Mouse (Mus musculus) left cerebral cortex, postnatal 10 days (tissue): ENCODE data around the gene Smc1b. TPM values are rescaled to one million over a fixed set of nuclear protein-coding genes. Genes with fewer than 3 reads are reported as not detected.
"Not testable (repeated sequence)": the region's sequence is repeated elsewhere in the genome, so short reads cannot be mapped to it uniquely, and the experiment has no call there.

Experiments
- DNase-seq, 2 experiments: peaks; one replicate each; pipeline ENCODE4 v3.0.0; 2021 to 2022; ENCODE audit warnings: low spot score in 2 of 2, mixed read lengths in 1 of 2; ENCODE audit errors: extremely low spot score in 1 of 2
- intact Hi-C: fragments of 180-260 bp; cut with DNase I; formaldehyde crosslinking; loops from one replicate; pipeline ENCODE4 v1.15.1; 2025
- total RNA-seq, 2 experiments: library from RNA; stranded (reverse); gene quantifications; 2 replicates each; pipeline ENCODE4 v1.2.3; 2021

Gene Smc1b
- total RNA-seq, 2 experiments from 2014 or later, result not detected

GRCm38 (mm10) chr15:85036566-85037342 is 95.0 kb downstream of the Smc1b start:
- intact Hi-C loops, result no loop called here

GRCm38 (mm10) chr15:85033916-85034315 is 97.8 kb downstream of the Smc1b start:
- intact Hi-C loops, DNase-seq: not testable (repeated sequence)

More at GRCm38 (mm10) chr15:85036566-85037342, 95.0 kb downstream of the Smc1b start:
- DNase-seq, result peak; percentile 95 to 97

DNA sequence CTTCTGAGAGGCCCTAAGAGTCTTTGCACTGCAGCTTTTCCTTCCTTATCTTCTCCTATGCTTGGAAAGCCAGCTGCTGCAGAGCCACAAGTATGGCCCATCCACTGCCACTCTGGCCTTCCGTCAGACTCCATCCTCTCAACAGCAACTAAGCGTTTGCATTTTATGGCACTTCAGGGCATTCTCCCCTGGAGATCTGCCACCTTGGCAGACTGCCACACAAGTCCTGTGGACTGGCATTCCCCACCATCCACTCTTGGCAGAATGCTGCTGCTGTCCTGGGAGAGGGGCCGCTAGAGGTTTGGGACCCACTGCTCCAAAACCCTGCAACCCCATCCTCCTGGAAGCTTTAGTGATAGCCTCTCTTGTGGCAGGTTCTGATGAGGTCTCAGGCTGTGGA is 99.9 kb downstream of the Smc1b start:
- intact Hi-C loops, result no loop called here

GRCm38 (mm10) chr15:85030643-85031042 is 101.1 kb downstream of the Smc1b start:
- DNase-seq, intact Hi-C loops: not testable (repeated sequence)

More for the DNA sequence above, 99.9 kb downstream of the Smc1b start:
- DNase-seq, result no peak

DNA sequence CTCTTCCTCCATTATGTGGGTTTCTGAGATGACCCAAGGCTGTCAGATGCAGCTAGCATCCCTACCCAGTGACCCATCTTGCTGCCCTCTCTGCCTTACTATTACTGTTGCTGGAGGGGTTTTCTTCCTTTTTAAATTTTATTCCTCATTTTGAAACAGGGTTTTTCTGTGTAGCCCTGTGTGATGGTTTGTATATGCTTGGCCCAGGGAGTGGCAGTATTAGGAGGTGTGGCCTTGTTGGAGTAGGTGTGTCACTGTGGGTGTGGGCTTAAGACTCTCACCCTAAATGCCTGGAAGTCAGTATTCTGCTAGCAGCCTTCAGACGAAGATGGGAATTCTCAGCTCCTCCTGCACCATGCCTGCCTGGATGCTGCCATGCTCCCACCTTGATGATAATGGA is 103.1 kb downstream of the Smc1b start, which contains the start of gene Fam118a:
Gene Fam118a (plus strand): TSS at position 301 of the 400 bp plus-strand sequence.
- intact Hi-C loops, DNase-seq: not testable (repeated sequence)

- DNase-seq, result no peak
- intact Hi-C loops, result no loop called here
Measured at GRCm38 (mm10) chr15:85027740-85028139, 104.0 kb downstream of the Smc1b start.

- DNase-seq, result no peak
- intact Hi-C loops, result no loop called here
Measured at GRCm38 (mm10) chr15:85026197-85026596, 105.6 kb downstream of the Smc1b start.

GRCm38 (mm10) chr15:85022211-85022610 is 109.6 kb downstream of the Smc1b start:
- intact Hi-C loops, result no loop called here

DNA sequence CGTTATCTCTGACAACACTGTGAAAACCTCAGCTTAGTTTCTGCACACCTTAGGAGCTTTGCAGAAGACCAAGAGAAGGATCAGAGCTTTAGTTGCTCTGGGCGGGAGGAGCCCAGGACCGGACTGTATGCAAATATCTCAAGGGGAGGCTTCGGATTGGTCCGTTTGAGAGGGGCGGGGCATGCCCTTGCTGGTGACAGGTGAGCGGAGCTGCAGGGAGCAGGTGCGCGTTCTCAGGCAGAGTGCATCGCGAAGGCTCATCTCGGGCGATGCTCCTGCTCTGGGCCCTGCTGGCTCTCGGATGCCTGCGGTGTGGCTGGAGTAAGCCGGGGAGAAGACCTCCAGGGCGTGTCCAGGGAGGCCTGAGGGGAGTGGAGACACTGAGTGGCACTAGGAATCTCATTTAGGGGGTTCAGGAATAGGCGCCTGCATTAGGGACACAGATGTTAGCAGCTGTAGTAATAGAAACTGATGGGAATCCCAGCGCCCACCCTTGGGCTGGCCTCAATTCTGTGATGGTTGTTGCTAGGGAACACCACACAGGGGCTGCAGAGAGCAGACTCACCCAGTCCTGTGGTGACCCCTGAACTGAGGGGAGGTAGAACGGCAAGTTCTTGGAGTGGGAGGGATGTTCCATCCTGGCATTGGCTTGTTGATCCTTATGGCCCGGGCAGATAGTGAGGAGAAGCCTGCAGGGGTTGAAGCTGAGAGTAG is 114.7 kb downstream of the Smc1b start, which contains the start of gene Upk3a:
Gene Upk3a (plus strand): TSS at position 191 of the 714 bp plus-strand sequence.
- intact Hi-C loops, result no loop called here
- DNase-seq, result no peak

More at GRCm38 (mm10) chr15:85022211-85022610, 109.6 kb downstream of the Smc1b start:
- DNase-seq, result no peak

GRCm38 (mm10) chr15:85015771-85016170 is 116.0 kb downstream of the Smc1b start:
- intact Hi-C loops, result no loop called here
- peak; percentile 47 to 51 for DNase-seq

Other genes with a start within 250 kb of the Smc1b start
- gene Gm29666, start 211.9 kb downstream of the Smc1b start, total RNA-seq, result 1 to 10 TPM in 1 of 2 experiments, under 1 TPM in 1; 0.91 to 1.5 TPM
- gene Nup50, start 208.6 kb downstream of the Smc1b start, total RNA-seq, result 10 to 100 TPM; 29.1 to 30.8 TPM
- gene 5031439G07Rik, start 143.4 kb downstream of the Smc1b start, total RNA-seq, result 100 to 1,000 TPM; 128 to 135 TPM
- gene Upk3a, start 114.8 kb downstream of the Smc1b start, total RNA-seq, result under 1 TPM; 0.32 to 0.65 TPM
- gene Fam118a, start 103.0 kb downstream of the Smc1b start, total RNA-seq, result 10 to 100 TPM; 25.4 to 26.3 TPM
- not detected for gene Ribc2, start 114 bp upstream of the Smc1b start, total RNA-seq
- 10 to 100 TPM; 11.9 to 12.0 TPM for gene Fbln1, start 74.0 kb upstream of the Smc1b start, total RNA-seq
- gene Atxn10, start 204.3 kb upstream of the Smc1b start, total RNA-seq, result 100 to 1,000 TPM; 364 to 376 TPM